Mouse (Mus musculus) heart, adult 8-10 months (tissue): ENCODE measurements at regions not wholly inside any gene's neighbourhood (a gene's known extent, or its start where the extent isn't known, plus 50 kb on each side); places are given as distances from the start of the nearest gene placed in this dataset.

Source experiments
- DNase-seq: peaks from one replicate; pipeline ENCODE4 v3.0.0; 2022; ENCODE audit warnings: low spot score

DNA sequence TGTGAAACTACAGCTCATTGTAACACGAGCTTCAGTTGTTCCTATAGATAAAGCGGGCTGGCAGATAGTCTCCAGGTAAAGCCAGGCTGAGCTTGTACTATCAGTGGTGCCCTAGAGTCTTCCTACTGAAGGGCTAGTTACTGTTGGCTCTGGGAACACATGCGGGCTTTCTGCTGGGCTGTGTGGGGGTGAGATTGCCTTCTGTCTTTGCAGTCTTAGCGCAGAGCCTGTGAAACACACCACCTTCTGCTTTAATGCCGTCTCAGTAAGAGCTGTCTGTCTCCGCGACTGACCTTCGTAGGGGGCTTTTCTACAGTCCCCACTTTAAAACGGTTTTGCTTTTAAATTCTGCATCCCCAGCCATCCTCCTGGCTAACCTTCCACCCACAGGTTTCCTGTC lies 76.7 kb downstream of the Trim29 start:
- DNase-seq = no peak

DNA sequence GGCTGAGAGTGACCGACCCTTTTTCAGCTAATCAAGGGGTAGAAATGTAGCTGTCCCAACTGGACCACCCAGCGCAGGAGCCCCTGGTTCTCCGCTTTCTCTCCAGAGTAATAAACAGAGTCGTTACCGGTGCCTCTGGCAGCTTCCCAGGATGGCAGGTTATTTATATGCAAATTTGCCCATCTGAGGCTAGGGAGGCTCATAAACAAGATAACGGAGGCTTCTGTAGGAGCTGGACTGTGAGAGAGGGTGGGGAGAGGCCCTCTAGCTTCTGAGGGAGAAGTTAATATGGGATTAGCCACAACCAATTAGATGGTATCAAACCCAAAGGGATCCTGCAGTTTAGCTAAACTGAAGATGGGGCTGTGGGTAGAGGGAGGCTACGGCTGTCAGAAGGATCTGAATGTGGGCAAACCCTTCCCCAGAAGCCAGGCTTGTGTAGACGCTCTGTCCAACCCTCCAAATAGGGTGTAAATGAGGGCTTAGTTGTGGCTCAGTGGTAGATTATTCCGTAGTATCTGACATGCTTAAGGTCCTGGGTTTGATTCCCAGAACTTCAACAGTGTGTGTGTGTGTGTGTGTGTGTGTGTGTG lies 78.9 kb downstream of the Trim29 start:
- no peak for DNase-seq

- no peak for DNase-seq
These were observed 81.9 kb downstream of the Trim29 start for GRCm38 (mm10) chr9:43392467-43393064.

GRCm38 (mm10) chr9:43394204-43394603 lies 83.6 kb downstream of the Trim29 start:
- no peak for DNase-seq

DNA sequence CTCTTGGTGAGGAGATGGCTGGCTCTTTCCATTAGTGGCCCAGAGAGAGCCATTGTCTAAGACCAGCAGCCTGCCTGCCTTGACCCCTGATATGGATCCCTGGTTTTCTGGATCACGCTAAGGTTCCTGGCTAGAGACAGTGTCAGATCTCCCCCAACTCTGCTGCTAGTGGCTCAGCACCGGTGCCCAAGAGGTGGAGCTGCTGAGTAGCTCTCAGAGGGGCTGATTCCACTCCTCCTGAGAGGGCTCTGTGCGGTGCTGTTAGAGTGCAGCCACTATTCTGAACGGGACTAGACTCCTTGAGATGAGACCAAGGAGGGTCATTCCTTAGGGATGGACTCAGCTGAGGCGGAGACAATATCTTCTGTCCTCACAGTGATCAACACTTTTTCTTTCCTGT lies 84.6 kb downstream of the Trim29 start:
- no peak for DNase-seq

GRCm38 (mm10) chr9:43396566-43396965 lies 85.9 kb downstream of the Trim29 start:
- DNase-seq = no peak

DNA sequence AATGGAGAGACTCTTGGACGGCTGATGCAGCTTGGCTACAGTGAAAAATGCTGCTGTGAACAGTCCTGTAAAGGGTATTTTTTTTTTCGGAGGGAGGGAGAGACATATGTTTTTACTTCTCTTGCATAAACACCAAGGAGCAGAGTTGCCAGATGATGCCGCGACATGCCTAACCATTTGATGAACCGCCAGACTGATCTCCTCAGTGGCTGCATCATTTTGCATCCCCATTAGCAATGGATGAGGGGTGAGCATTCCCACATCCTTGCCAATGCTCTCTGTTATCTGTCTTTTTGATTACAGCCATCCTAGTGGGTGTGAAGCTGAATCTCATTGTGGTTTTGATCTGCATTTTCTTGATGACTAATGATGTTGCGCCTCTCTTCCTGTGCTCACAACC lies 97.8 kb downstream of the Trim29 start:
- DNase-seq = no peak

- DNase-seq = no peak
These were observed 101.8 kb downstream of the Trim29 start for GRCm38 (mm10) chr9:43412473-43412872.

GRCm38 (mm10) chr9:43419993-43420715 lies 109.5 kb downstream of the Trim29 start:
- DNase-seq = no peak

GRCm38 (mm10) chr9:43427007-43427406 lies 116.4 kb downstream of the Trim29 start:
- no peak for DNase-seq

DNA sequence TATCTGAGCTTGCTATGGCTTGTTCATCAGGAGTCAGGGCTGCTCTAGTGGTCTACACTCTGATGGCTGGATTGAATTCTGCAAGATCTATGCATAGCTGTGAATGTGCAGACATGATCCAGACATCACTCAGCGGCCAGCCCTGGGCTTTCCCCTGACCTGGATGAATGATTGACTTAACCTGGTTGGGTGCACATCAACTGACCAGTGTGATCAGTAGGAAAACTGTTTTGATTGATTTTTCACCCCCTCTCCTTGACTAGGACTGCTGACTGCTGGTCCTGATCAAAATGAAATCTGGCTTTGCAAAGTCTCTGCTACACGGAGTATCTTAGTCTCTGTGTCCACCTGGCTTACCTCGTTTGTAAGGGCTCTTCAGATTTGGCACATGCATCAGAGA lies 123.3 kb downstream of the Trim29 start:
- no peak for DNase-seq

DNA sequence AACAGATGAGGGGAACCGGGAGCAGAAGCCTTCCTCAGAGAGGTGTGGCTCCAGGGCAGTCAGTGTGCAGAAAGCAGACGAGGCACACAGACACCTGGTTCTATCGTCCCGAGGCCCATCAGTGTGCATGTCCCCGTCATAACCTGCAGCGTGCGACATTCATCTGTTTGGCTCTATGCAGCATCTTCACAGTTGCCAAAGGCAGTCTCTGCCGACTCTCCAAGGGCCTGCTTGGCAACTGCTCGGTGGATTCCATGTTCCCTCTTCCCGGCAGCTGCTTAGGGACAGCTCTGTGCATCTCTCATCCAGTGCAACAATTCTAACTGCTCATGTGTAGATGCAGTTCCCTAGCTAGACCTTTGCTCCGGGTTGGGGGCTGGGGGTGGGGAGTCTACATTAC lies 127.8 kb downstream of the Trim29 start:
- DNase-seq = no peak

GRCm38 (mm10) chr9:43440959-43441510 lies 130.4 kb downstream of the Trim29 start:
- no peak for DNase-seq

GRCm38 (mm10) chr9:43445491-43445890 lies 134.8 kb downstream of the Trim29 start:
- no peak for DNase-seq

GRCm38 (mm10) chr9:43447372-43447771 lies 136.7 kb downstream of the Trim29 start:
- no peak for DNase-seq

DNA sequence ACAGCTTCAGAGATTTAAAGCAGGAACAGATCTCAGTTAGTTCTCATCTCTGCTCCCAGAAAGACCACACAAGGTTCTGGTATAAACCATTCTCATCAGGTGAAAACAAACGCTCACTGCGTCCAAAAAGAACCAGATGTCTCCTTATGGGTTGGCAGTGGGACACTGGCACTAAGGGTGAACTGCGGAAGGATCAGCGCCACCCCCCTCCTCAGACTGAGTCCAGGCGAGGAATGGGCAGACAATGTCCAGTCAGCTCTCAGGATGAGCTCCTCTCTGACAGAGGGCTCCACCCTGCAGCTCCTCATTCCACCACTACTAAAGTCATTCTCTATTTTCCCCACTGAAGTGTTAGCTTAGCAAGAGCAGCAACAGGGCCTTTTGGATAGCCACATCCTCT lies 138.3 kb downstream of the Trim29 start:
- DNase-seq = no peak

GRCm38 (mm10) chr9:43453953-43454582 lies 143.4 kb downstream of the Trim29 start:
- no peak for DNase-seq

DNA sequence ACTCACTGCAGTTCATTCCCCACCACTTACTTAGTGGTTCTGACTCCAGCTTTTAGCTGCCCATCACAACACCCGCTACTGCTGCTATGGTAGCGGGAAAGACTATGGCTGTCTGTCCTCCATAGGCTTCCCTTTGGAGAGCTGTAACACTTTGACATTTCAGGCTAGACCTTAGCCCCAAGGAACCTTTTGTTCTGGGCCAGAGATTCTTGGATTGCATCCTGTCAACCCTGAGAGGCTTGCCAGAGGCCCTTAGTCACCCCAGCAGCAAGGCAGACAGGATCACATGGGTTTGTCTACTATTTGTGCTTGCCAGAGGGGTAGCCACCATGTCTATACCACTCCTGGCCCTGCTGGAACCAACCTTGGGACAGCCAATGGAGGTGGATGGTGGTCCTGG lies 147.1 kb downstream of the Trim29 start:
- peak; percentile 22 for DNase-seq

DNA sequence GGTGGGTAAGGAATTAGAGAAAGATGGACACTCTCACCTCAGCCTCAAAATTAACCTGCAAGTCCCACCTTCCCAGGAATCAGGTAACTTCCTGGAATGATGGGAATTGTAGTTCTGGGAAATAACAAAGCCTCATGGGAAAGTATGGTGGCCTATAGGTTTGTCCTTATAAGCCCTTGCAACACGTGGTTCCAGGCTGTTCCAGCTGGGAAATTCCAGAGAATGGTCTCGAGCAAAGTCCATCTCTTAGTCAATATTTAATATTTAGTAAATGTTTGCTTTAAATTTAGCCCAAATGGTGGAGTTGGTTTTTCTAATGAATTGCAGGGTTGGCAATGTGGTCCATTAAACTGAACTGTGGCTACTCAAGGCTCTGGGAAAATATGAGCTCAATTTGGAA lies 150.5 kb downstream of the Trim29 start:
- no peak for DNase-seq

- no peak for DNase-seq
These were observed 152.9 kb downstream of the Trim29 start for GRCm38 (mm10) chr9:43463445-43464090.

- no peak for DNase-seq
These were observed 154.5 kb downstream of the Trim29 start for GRCm38 (mm10) chr9:43465129-43465528.

DNA sequence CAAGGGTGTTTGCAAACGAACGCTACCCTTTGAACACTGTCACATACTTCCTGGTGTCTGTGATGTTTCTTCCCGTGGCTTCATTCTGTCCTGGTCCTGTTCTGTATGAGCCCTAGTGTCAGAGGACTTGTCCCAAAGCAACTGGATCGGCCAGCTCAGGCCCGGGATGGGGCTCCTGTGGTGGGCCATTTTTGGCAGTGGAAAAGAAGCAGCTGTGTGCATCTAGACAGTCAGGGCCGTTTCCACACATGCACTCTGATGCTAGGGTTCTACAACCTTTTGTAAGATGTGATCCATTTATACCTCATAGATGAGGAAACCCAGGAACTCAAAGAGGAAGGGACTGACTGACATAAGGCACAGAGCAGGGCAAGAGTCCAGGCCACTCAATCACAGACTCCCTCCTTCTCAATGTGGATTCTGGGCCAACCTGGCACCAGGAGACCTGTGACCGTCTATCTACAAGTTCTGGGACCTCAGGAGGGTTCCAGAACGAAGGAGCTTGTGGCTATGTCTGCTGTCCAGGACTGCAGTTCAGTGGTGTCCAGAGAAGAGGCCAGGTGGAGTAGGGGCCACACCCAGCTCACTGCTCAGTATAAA lies 155.2 kb downstream of the Trim29 start:
- DNase-seq = no peak
